20 mouse cellular contexts compared by ENCODE assay signal in genomic region chr8:90743546-90743945, GRCm38 (mm10).
DNase-seq lines count a peak whose midpoint lies in the region; ATAC-seq lines count a peak whose summit lies in the region.
"Had no signal": no experiment of that assay in that cellular context is flagged by ENCODE, and none has a peak within 500 bp of the region (broad histone marks: within the 10 kb centered on the region; RNA-seq: fewer than 3 reads in every experiment).

No protein-coding gene starts in this region.

- H3K27ac ChIP-seq in forebrain, embryonic 10.5 days = 0 out of 2 replicates have a peak overlapping the region, but pooled peaks have one; percentile 58
- no peak overlapping the region for H3K27ac ChIP-seq in forebrain, embryonic 12.5 days
- H3K27ac ChIP-seq in midbrain, embryonic 10.5 days (replicated peaks) = peak overlapping the region; percentile 89
- H3K27ac ChIP-seq in midbrain, embryonic 13.5 days = no peak overlapping the region
- H3K27ac ChIP-seq: embryonic facial prominence, embryonic 15.5 days; hindbrain, embryonic 13.5 days; intestine, embryonic 15.5 days; stomach, postnatal 0 days had no signal

- intact Hi-C loops in heart, postnatal 36 days (cut with DNase I) = no loop called here

- H3K4me3 ChIP-seq in forebrain, embryonic 10.5 days = no peak overlapping the region
- no peak overlapping the region for H3K4me3 ChIP-seq in forebrain, embryonic 12.5 days (replicated peaks)
- no peak overlapping the region for H3K4me3 ChIP-seq in midbrain, embryonic 10.5 days
- H3K4me3 ChIP-seq in midbrain, embryonic 13.5 days (replicated peaks) = no peak overlapping the region
- H3K4me3 ChIP-seq: embryonic facial prominence, embryonic 15.5 days; hindbrain, embryonic 13.5 days; intestine, embryonic 15.5 days had no signal

- H3K4me2 ChIP-seq in forebrain, embryonic 12.5 days = no peak overlapping the region
- no peak overlapping the region for H3K4me2 ChIP-seq in midbrain, embryonic 13.5 days (replicated peaks)
- H3K4me2 ChIP-seq: embryonic facial prominence, embryonic 15.5 days; hindbrain, embryonic 13.5 days; intestine, embryonic 15.5 days had no signal

- H3K27me3 ChIP-seq in forebrain, embryonic 10.5 days (ENCODE audit: poor library complexity, severe bottlenecking) = no peaks in the 10 kb centered on the region
- H3K27me3 ChIP-seq in forebrain, embryonic 12.5 days = no peaks in the 10 kb centered on the region
- no peaks in the 10 kb centered on the region for H3K27me3 ChIP-seq in midbrain, embryonic 10.5 days (ENCODE audit: low read depth, poor library complexity, severe bottlenecking)
- H3K27me3 ChIP-seq in midbrain, embryonic 13.5 days = no peaks in the 10 kb centered on the region
- H3K27me3 ChIP-seq: CH12.LX; embryonic facial prominence, embryonic 15.5 days; hindbrain, embryonic 13.5 days; intestine, embryonic 15.5 days had no signal

- H3K9ac ChIP-seq in forebrain, embryonic 12.5 days = no peak overlapping the region
- H3K9ac ChIP-seq in midbrain, embryonic 13.5 days (replicated peaks) = no peak overlapping the region
- H3K9ac ChIP-seq: embryonic facial prominence, embryonic 15.5 days; hindbrain, embryonic 13.5 days; intestine, embryonic 15.5 days had no signal

- no peak for ATAC-seq in forebrain, embryonic 12.5 days (ENCODE audit: low FRiP score)
- ATAC-seq in midbrain, embryonic 13.5 days = no peak
- ATAC-seq: intestine, embryonic 15.5 days; lung, postnatal 0 days had no signal

- H3K9me3 ChIP-seq in forebrain, embryonic 10.5 days = no peaks in the 10 kb centered on the region
- H3K9me3 ChIP-seq in forebrain, embryonic 12.5 days = no peaks in the 10 kb centered on the region
- no peaks in the 10 kb centered on the region for H3K9me3 ChIP-seq in midbrain, embryonic 10.5 days (replicated peaks)
- no peaks in the 10 kb centered on the region for H3K9me3 ChIP-seq in midbrain, embryonic 13.5 days
- H3K9me3 ChIP-seq: embryonic facial prominence, embryonic 15.5 days; hindbrain, embryonic 13.5 days; intestine, embryonic 15.5 days had no signal

- DNase-seq in forebrain, embryonic 10.5 days (ENCODE audit: extremely low spot score, low spot score) = no peak
- peak; percentile 8 for DNase-seq in heart, postnatal 4 days
- no peak for DNase-seq in heart, postnatal 36 days
- no peak for DNase-seq in midbrain, embryonic 10.5 days (ENCODE audit: low spot score)
- peak; percentile 58 for DNase-seq in brain, adult 2 months (ENCODE audit: low read depth, low spot score)
- DNase-seq: adrenal gland, adult 2 months; cerebellum, adult 11 months; cerebellum, postnatal 36 days; kidney, adult 9 months; kidney, postnatal 36 days; liver; retina, postnatal 1 day had no signal

- H3K36me3 ChIP-seq in forebrain, embryonic 10.5 days (replicated peaks) = no peaks in the 10 kb centered on the region
- no peaks in the 10 kb centered on the region for H3K36me3 ChIP-seq in forebrain, embryonic 12.5 days (replicated peaks)
- no peaks in the 10 kb centered on the region for H3K36me3 ChIP-seq in midbrain, embryonic 10.5 days
- H3K36me3 ChIP-seq in midbrain, embryonic 13.5 days = no peaks in the 10 kb centered on the region
- H3K36me3 ChIP-seq: embryonic facial prominence, embryonic 15.5 days; hindbrain, embryonic 13.5 days; intestine, embryonic 15.5 days had no signal

- WGBS in forebrain, embryonic 10.5 days = 98% methylated on average over 2 of the region's 2 CpGs
- 96% methylated on average over 2 of the region's 2 CpGs for WGBS in forebrain, embryonic 12.5 days
- 94% methylated on average over 2 of the region's 2 CpGs for WGBS in midbrain, embryonic 10.5 days
- WGBS in midbrain, embryonic 13.5 days = 99% methylated on average over 2 of the region's 2 CpGs

- peaks cover 30% of the 10 kb centered on the region for H3K4me1 ChIP-seq in forebrain, embryonic 10.5 days
- H3K4me1 ChIP-seq in forebrain, embryonic 12.5 days = peaks cover 31% of the 10 kb centered on the region
- H3K4me1 ChIP-seq in midbrain, embryonic 10.5 days = peaks cover 39% of the 10 kb centered on the region
- peaks cover 31% of the 10 kb centered on the region for H3K4me1 ChIP-seq in midbrain, embryonic 13.5 days (replicated peaks)
- H3K4me1 ChIP-seq: embryonic facial prominence, embryonic 15.5 days; intestine, embryonic 15.5 days had no signal

Comparison
In these comparisons a context has a peak if more than half of its experiments do, and no peak if none do; other contexts are left out.
1. DNase-seq: peak in heart, postnatal 4 days (single experiment) and brain, adult 2 months (single experiment); none in forebrain, embryonic 10.5 days (single experiment), heart, postnatal 36 days (0 of 2) and midbrain, embryonic 10.5 days (single experiment).
2. H3K27ac ChIP-seq: peak in forebrain, embryonic 10.5 days (single experiment) and midbrain, embryonic 10.5 days (single experiment); none in forebrain, embryonic 12.5 days (single experiment) and midbrain, embryonic 13.5 days (single experiment).